Mouse (Mus musculus): ENCODE measurements around the gene Olfr33. TPM values are rescaled to one million over a fixed set of nuclear protein-coding genes. Genes with fewer than 3 reads are reported as not detected.

Olfr33 gene
- polyA plus RNA-seq, 1 experiment, result not detected

GRCm38 (mm10) chr7:102695358-102696125 is 23.3 kb downstream of the Olfr33 start, which contains the start of gene Olfr557:
Gene Olfr557, plus strand, starts transcription at chr7:102695910.
- TF ChIP-seq CTCF (IDR thresholded peaks at IDR 0.05; ENCODE audit: control insufficient read depth, insufficient read depth, low read length) (peak; percentile 68), POLR2A (IDR thresholded peaks at IDR 0.05; ENCODE audit: borderline replicate concordance, control insufficient read depth, low read depth, low read length) (no peak)
- WGBS, result 67% methylated on average over 5 of the region's 5 CpGs
- Histone ChIP-seq H3K4me3 (replicated peaks; ENCODE audit: control insufficient read depth, low read depth, low read length) (no peak within 1 kb of the TSS), H3K27ac (ENCODE audit: control insufficient read depth, insufficient read depth, low read depth, low read length, poor library complexity) (no peak within 1 kb of the TSS), H3K4me1 (ENCODE audit: control insufficient read depth, insufficient read depth, low read length) (no peaks in the 10 kb centered on the region)

- H3K27ac ChIP-seq (ENCODE audit: control insufficient read depth, insufficient read depth, low read depth, low read length, poor library complexity), result peak within 1 kb of the TSS; percentile 49
- TF ChIP-seq POLR2A (IDR thresholded peaks at IDR 0.05; ENCODE audit: borderline replicate concordance, control insufficient read depth, low read depth, low read length) (peak; percentile 41; the same call in 1 of the 2 replicates), CTCF (IDR thresholded peaks at IDR 0.05; ENCODE audit: control insufficient read depth, insufficient read depth, low read length) (no peak)
These were observed 31.8 kb downstream of the Olfr33 start, which contains the start of gene Trim68 for GRCm38 (mm10) chr7:102686944-102687501. Gene Trim68, minus strand, starts transcription at chr7:102687327.

GRCm38 (mm10) chr7:102681916-102682315 is 37.0 kb downstream of the Olfr33 start:
- 89% methylated on average over 1 of the region's 1 CpGs for WGBS
- H3K4me3 ChIP-seq (replicated peaks; ENCODE audit: control insufficient read depth, low read depth, low read length), result no peak overlapping the region
- no peaks in the 10 kb centered on the region for H3K4me1 ChIP-seq (ENCODE audit: control insufficient read depth, insufficient read depth, low read length)
- no peak overlapping the region for H3K27ac ChIP-seq (ENCODE audit: control insufficient read depth, insufficient read depth, low read depth, low read length, poor library complexity)
- TF ChIP-seq POLR2A (IDR thresholded peaks at IDR 0.05; ENCODE audit: borderline replicate concordance, control insufficient read depth, low read depth, low read length), result no peak
- TF ChIP-seq CTCF (IDR thresholded peaks at IDR 0.05; ENCODE audit: control insufficient read depth, insufficient read depth, low read length), result no peak

More at GRCm38 (mm10) chr7:102686944-102687501, 31.8 kb downstream of the Olfr33 start, which contains the start of gene Trim68:
- H3K4me3 ChIP-seq (replicated peaks; ENCODE audit: control insufficient read depth, low read depth, low read length), result peak within 1 kb of the TSS; percentile 78
- WGBS, result under 1% methylated on average over 40 of the region's 40 CpGs
- no peaks in the 10 kb centered on the region for H3K4me1 ChIP-seq (ENCODE audit: control insufficient read depth, insufficient read depth, low read length)

GRCm38 (mm10) chr7:102676225-102676624 is 42.6 kb downstream of the Olfr33 start:
- TF ChIP-seq CTCF (IDR thresholded peaks at IDR 0.05; ENCODE audit: control insufficient read depth, insufficient read depth, low read length) (no peak), POLR2A (IDR thresholded peaks at IDR 0.05; ENCODE audit: borderline replicate concordance, control insufficient read depth, low read depth, low read length) (no peak)

GRCm38 (mm10) chr7:102665378-102665777 is 53.5 kb downstream of the Olfr33 start:
- no peaks in the 10 kb centered on the region for H3K4me1 ChIP-seq (ENCODE audit: control insufficient read depth, insufficient read depth, low read length)
- WGBS, result 27% methylated on average over 2 of the region's 2 CpGs
- H3K4me3 ChIP-seq (replicated peaks; ENCODE audit: control insufficient read depth, low read depth, low read length), result no peak overlapping the region
- H3K27ac ChIP-seq (ENCODE audit: control insufficient read depth, insufficient read depth, low read depth, low read length, poor library complexity), result no peak overlapping the region
- TF ChIP-seq POLR2A (IDR thresholded peaks at IDR 0.05; ENCODE audit: borderline replicate concordance, control insufficient read depth, low read depth, low read length), result no peak
- TF ChIP-seq CTCF (IDR thresholded peaks at IDR 0.05; ENCODE audit: control insufficient read depth, insufficient read depth, low read length), result no peak

More at GRCm38 (mm10) chr7:102676225-102676624, 42.6 kb downstream of the Olfr33 start:
- WGBS, result 34% methylated on average over 2 of the region's 2 CpGs
- Histone ChIP-seq H3K4me3 (replicated peaks; ENCODE audit: control insufficient read depth, low read depth, low read length) (no peak overlapping the region), H3K27ac (ENCODE audit: control insufficient read depth, insufficient read depth, low read depth, low read length, poor library complexity) (no peak overlapping the region), H3K4me1 (ENCODE audit: control insufficient read depth, insufficient read depth, low read length) (no peaks in the 10 kb centered on the region)

GRCm38 (mm10) chr7:102664599-102664998 is 54.3 kb downstream of the Olfr33 start, which contains the start of gene Olfr556:
Gene Olfr556, plus strand, starts transcription at chr7:102664899.
- Histone ChIP-seq H3K27ac (ENCODE audit: control insufficient read depth, insufficient read depth, low read depth, low read length, poor library complexity) (no peak within 1 kb of the TSS), H3K4me3 (replicated peaks; ENCODE audit: control insufficient read depth, low read depth, low read length) (no peak within 1 kb of the TSS), H3K4me1 (ENCODE audit: control insufficient read depth, insufficient read depth, low read length) (no peaks in the 10 kb centered on the region)
- 82% methylated on average over 3 of the region's 3 CpGs for WGBS
- no peak for TF ChIP-seq POLR2A (IDR thresholded peaks at IDR 0.05; ENCODE audit: borderline replicate concordance, control insufficient read depth, low read depth, low read length)
- no peak for TF ChIP-seq CTCF (IDR thresholded peaks at IDR 0.05; ENCODE audit: control insufficient read depth, insufficient read depth, low read length)

Other genes starting within 250 kb of the Olfr33 start
- not detected in 2 replicates for gene Olfr543, start 237.4 kb downstream of the Olfr33 start, polyA plus RNA-seq (2011; ENCODE audit: insufficient read depth, insufficient read length, low replicate concordance, missing spikeins)
- not detected in 2 replicates for gene Olfr544, start 230.8 kb downstream of the Olfr33 start, polyA plus RNA-seq (2011; ENCODE audit: insufficient read depth, insufficient read length, low replicate concordance, missing spikeins)
- not detected in 2 replicates for gene Olfr545, start 219.5 kb downstream of the Olfr33 start, polyA plus RNA-seq (2011; ENCODE audit: insufficient read depth, insufficient read length, low replicate concordance, missing spikeins)
- not detected in 2 replicates for gene Olfr547, start 184.3 kb downstream of the Olfr33 start, polyA plus RNA-seq (2011; ENCODE audit: insufficient read depth, insufficient read length, low replicate concordance, missing spikeins)
- not detected in 2 replicates for gene Olfr548-ps1, start 178.2 kb downstream of the Olfr33 start, polyA plus RNA-seq (2011; ENCODE audit: insufficient read depth, insufficient read length, low replicate concordance, missing spikeins)
- not detected in 2 replicates for gene Olfr549, start 169.2 kb downstream of the Olfr33 start, polyA plus RNA-seq (2011; ENCODE audit: insufficient read depth, insufficient read length, low replicate concordance, missing spikeins)
- gene Trim21, start 153.6 kb downstream of the Olfr33 start, polyA plus RNA-seq (2011; ENCODE audit: insufficient read depth, insufficient read length, low replicate concordance, missing spikeins), result 9.0 and 11.8 TPM in 2 replicates
- not detected in 2 replicates for gene Olfr550, start 147.6 kb downstream of the Olfr33 start, polyA plus RNA-seq (2011; ENCODE audit: insufficient read depth, insufficient read length, low replicate concordance, missing spikeins)
- not detected in 2 replicates for gene Olfr551, start 127.2 kb downstream of the Olfr33 start, polyA plus RNA-seq (2011; ENCODE audit: insufficient read depth, insufficient read length, low replicate concordance, missing spikeins)
- not detected in 2 replicates for gene Olfr552, start 121.3 kb downstream of the Olfr33 start, polyA plus RNA-seq (2011; ENCODE audit: insufficient read depth, insufficient read length, low replicate concordance, missing spikeins)
- gene Olfr553, start 100.9 kb downstream of the Olfr33 start, polyA plus RNA-seq (2011; ENCODE audit: insufficient read depth, insufficient read length, low replicate concordance, missing spikeins), result not detected in 2 replicates
- 0.90 TPM in 1 of 2 replicates, not detected in the other for gene Olfr554, start 80.6 kb downstream of the Olfr33 start, polyA plus RNA-seq (2011; ENCODE audit: insufficient read depth, insufficient read length, low replicate concordance, missing spikeins)
- not detected in 2 replicates for gene Olfr555, start 60.2 kb downstream of the Olfr33 start, polyA plus RNA-seq (2011; ENCODE audit: insufficient read depth, insufficient read length, low replicate concordance, missing spikeins)
- gene Olfr556, start 54.2 kb downstream of the Olfr33 start, polyA plus RNA-seq (2011; ENCODE audit: insufficient read depth, insufficient read length, low replicate concordance, missing spikeins), result not detected in 2 replicates
- gene Trim68, start 31.7 kb downstream of the Olfr33 start, polyA plus RNA-seq (2011; ENCODE audit: insufficient read depth, insufficient read length, low replicate concordance, missing spikeins), result 2.1 and 3.7 TPM in 2 replicates
- not detected in 2 replicates for gene Olfr557, start 23.2 kb downstream of the Olfr33 start, polyA plus RNA-seq (2011; ENCODE audit: insufficient read depth, insufficient read length, low replicate concordance, missing spikeins)
- gene Olfr558, start 16.9 kb downstream of the Olfr33 start, polyA plus RNA-seq (2011; ENCODE audit: insufficient read depth, insufficient read length, low replicate concordance, missing spikeins), result not detected in 2 replicates
- not detected in 2 replicates for gene Olfr559, start 8.4 kb upstream of the Olfr33 start, polyA plus RNA-seq (2011; ENCODE audit: insufficient read depth, insufficient read length, low replicate concordance, missing spikeins)
- not detected in 2 replicates for gene Olfr560, start 40.3 kb upstream of the Olfr33 start, polyA plus RNA-seq (2011; ENCODE audit: insufficient read depth, insufficient read length, low replicate concordance, missing spikeins)
- 0.29 TPM in 1 of 2 replicates, not detected in the other for gene Olfr78, start 40.4 kb upstream of the Olfr33 start, polyA plus RNA-seq (2011; ENCODE audit: insufficient read depth, insufficient read length, low replicate concordance, missing spikeins)
- gene Olfr561, start 52.2 kb upstream of the Olfr33 start, polyA plus RNA-seq (2011; ENCODE audit: insufficient read depth, insufficient read length, low replicate concordance, missing spikeins), result not detected in 2 replicates
- not detected in 2 replicates for gene Olfr564, start 84.4 kb upstream of the Olfr33 start, polyA plus RNA-seq (2011; ENCODE audit: insufficient read depth, insufficient read length, low replicate concordance, missing spikeins)
- not detected in 2 replicates for gene Olfr566, start 139.7 kb upstream of the Olfr33 start, polyA plus RNA-seq (2011; ENCODE audit: insufficient read depth, insufficient read length, low replicate concordance, missing spikeins)
- gene Olfr568, start 158.1 kb upstream of the Olfr33 start, polyA plus RNA-seq (2011; ENCODE audit: insufficient read depth, insufficient read length, low replicate concordance, missing spikeins), result not detected in 2 replicates
- not detected in 2 replicates for gene Olfr569, start 171.8 kb upstream of the Olfr33 start, polyA plus RNA-seq (2011; ENCODE audit: insufficient read depth, insufficient read length, low replicate concordance, missing spikeins)
- gene Olfr570, start 175.5 kb upstream of the Olfr33 start, polyA plus RNA-seq (2011; ENCODE audit: insufficient read depth, insufficient read length, low replicate concordance, missing spikeins), result not detected in 2 replicates
- 0.90 and 1.1 TPM in 2 replicates for gene Olfr571, start 198.5 kb upstream of the Olfr33 start, polyA plus RNA-seq (2011; ENCODE audit: insufficient read depth, insufficient read length, low replicate concordance, missing spikeins)
- not detected in 2 replicates for gene Olfr572, start 205.3 kb upstream of the Olfr33 start, polyA plus RNA-seq (2011; ENCODE audit: insufficient read depth, insufficient read length, low replicate concordance, missing spikeins)
- not detected in 2 replicates for gene Olfr573-ps1, start 223.5 kb upstream of the Olfr33 start, polyA plus RNA-seq (2011; ENCODE audit: insufficient read depth, insufficient read length, low replicate concordance, missing spikeins)
- gene Olfr574, start 229.4 kb upstream of the Olfr33 start, polyA plus RNA-seq (2011; ENCODE audit: insufficient read depth, insufficient read length, low replicate concordance, missing spikeins), result not detected in 2 replicates
- not detected in 2 replicates for gene Olfr575, start 239.7 kb upstream of the Olfr33 start, polyA plus RNA-seq (2011; ENCODE audit: insufficient read depth, insufficient read length, low replicate concordance, missing spikeins)
- not detected in 2 replicates for gene Olfr576, start 243.6 kb upstream of the Olfr33 start, polyA plus RNA-seq (2011; ENCODE audit: insufficient read depth, insufficient read length, low replicate concordance, missing spikeins)